8 mouse cellular contexts compared by ENCODE assay signal in genomic region chr9:66069583-66069982, GRCm38 (mm10). TPM values are rescaled to one million over a fixed set of nuclear protein-coding genes. Genes with fewer than 3 reads are reported as not detected.
DNase-seq lines count a peak whose midpoint lies in the region; ATAC-seq lines count a peak whose summit lies in the region.

TSS of gene Snx22 (minus strand) at chr9:66069719.

- H3K27me3 ChIP-seq in embryonic facial prominence, embryonic 12.5 days = peaks cover 29% of the 10 kb centered on the region
- peaks cover 18% of the 10 kb centered on the region for H3K27me3 ChIP-seq in limb, embryonic 15.5 days
- H3K27me3 ChIP-seq in midbrain, embryonic 16.5 days (ENCODE audit: control insufficient read depth, insufficient read depth, low read depth, low read length) = peaks cover 4% of the 10 kb centered on the region

- peak within 1 kb of the TSS; percentile 94 for H3K4me2 ChIP-seq in embryonic facial prominence, embryonic 12.5 days (replicated peaks)
- peak within 1 kb of the TSS; percentile 94 for H3K4me2 ChIP-seq in limb, embryonic 15.5 days
- H3K4me2 ChIP-seq in midbrain, embryonic 16.5 days (ENCODE audit: low read length) = peak within 1 kb of the TSS; percentile 83

- 0 out of 2 replicates have a peak, but pooled peaks cover 4% of the 10 kb centered on the region for H3K9me3 ChIP-seq in embryonic facial prominence, embryonic 12.5 days
- no peaks in the 10 kb centered on the region for H3K9me3 ChIP-seq in limb, embryonic 15.5 days
- no peaks in the 10 kb centered on the region for H3K9me3 ChIP-seq in midbrain, embryonic 16.5 days (replicated peaks; ENCODE audit: control insufficient read depth, low read length, poor library complexity, severe bottlenecking)

- peaks cover 24% of the 10 kb centered on the region for H3K36me3 ChIP-seq in embryonic facial prominence, embryonic 12.5 days
- H3K36me3 ChIP-seq in limb, embryonic 15.5 days = peaks cover 26% of the 10 kb centered on the region
- H3K36me3 ChIP-seq in midbrain, embryonic 16.5 days (ENCODE audit: control insufficient read depth, insufficient read depth, low read length) = peaks cover 14% of the 10 kb centered on the region

- H3K9ac ChIP-seq in embryonic facial prominence, embryonic 12.5 days = peak within 1 kb of the TSS; percentile 54
- peak within 1 kb of the TSS; percentile 33 for H3K9ac ChIP-seq in limb, embryonic 15.5 days
- peak within 1 kb of the TSS; percentile 75 for H3K9ac ChIP-seq in midbrain, embryonic 16.5 days (ENCODE audit: low read depth, low read length)

- WGBS in embryonic facial prominence, embryonic 12.5 days = under 1% methylated on average over 22 of the region's 22 CpGs
- 1% methylated on average over 22 of the region's 22 CpGs for WGBS in limb, embryonic 15.5 days
- WGBS in midbrain, embryonic 16.5 days = 2% methylated on average over 22 of the region's 22 CpGs

- peak; percentile 72; the same call in 1 of the 2 replicates for ATAC-seq in embryonic facial prominence, embryonic 12.5 days (ENCODE audit: insufficient number of reproducible peaks, insufficient read depth, low FRiP score, low TSS enrichment)
- peak; percentile 59; the same call in 1 of the 2 replicates for ATAC-seq in limb, embryonic 15.5 days (ENCODE audit: insufficient number of reproducible peaks, low FRiP score, low TSS enrichment, low read depth)
- peak; percentile 89 for ATAC-seq in midbrain, embryonic 16.5 days

- H3K4me1 ChIP-seq in embryonic facial prominence, embryonic 12.5 days = peaks cover 7% of the 10 kb centered on the region
- peaks cover 12% of the 10 kb centered on the region for H3K4me1 ChIP-seq in limb, embryonic 15.5 days
- peaks cover 9% of the 10 kb centered on the region; the same call in 1 of the 2 replicates for H3K4me1 ChIP-seq in midbrain, embryonic 16.5 days (ENCODE audit: control insufficient read depth, insufficient read depth, low read length)

- H3K4me3 ChIP-seq in embryonic facial prominence, embryonic 12.5 days = peak within 1 kb of the TSS; percentile 50
- H3K4me3 ChIP-seq in limb, embryonic 15.5 days = peak within 1 kb of the TSS; percentile 46
- H3K4me3 ChIP-seq in midbrain, embryonic 16.5 days (ENCODE audit: low read depth, low read length) = peak within 1 kb of the TSS; percentile 50

- no peak within 1 kb of the TSS for H3K27ac ChIP-seq in embryonic facial prominence, embryonic 12.5 days
- no peak within 1 kb of the TSS for H3K27ac ChIP-seq in limb, embryonic 15.5 days
- H3K27ac ChIP-seq in midbrain, embryonic 16.5 days (ENCODE audit: low read length) = no peak within 1 kb of the TSS

- peak; percentile 31 for DNase-seq in 3134 (ENCODE audit: extremely low read depth, insufficient read length, low spot score)
- peak; percentile 92 to 95 for DNase-seq in adrenal gland, postnatal 36 days
- DNase-seq in heart, adult 18-20 months = peak; percentile 84 to 85
- peak; percentile 91 for DNase-seq in kidney, adult 18-20 months
- peak; percentile 73 to 87 for DNase-seq in spleen, adult 18-20 months

RNA-seq across cellular contexts. Expression of gene Snx22, which starts in this region (rescaled TPM):
- total RNA-seq in adrenal gland, postnatal 36 days (2021) = under 1 TPM; 0.26 to 0.30 TPM
- polyA plus RNA-seq in embryonic facial prominence, embryonic 12.5 days (2016; fragmentation: Nextera tagmentation; extraction: Ambion mirVana) = 6.2 and 7.7 TPM in 2 replicates
- total RNA-seq in heart, adult 18-20 months (2021) = under 1 TPM; 0.46 to 0.50 TPM
- 2.7 and 4.5 TPM in 2 replicates for polyA plus RNA-seq in limb, embryonic 15.5 days (2015; fragmentation: Nextera tagmentation; extraction: Ambion mirVana)
- polyA plus RNA-seq in midbrain, embryonic 16.5 days (2015; fragmentation: Nextera tagmentation; extraction: Ambion mirVana) = 11.2 and 13.1 TPM in 2 replicates

Comparison
In these comparisons a context has a peak if more than half of its experiments do, and no peak if none do; other contexts are left out.
1. Peak in DNase-seq in adrenal gland, postnatal 36 days; RNA of the gene not detected or under 1 TPM.
2. Peak in DNase-seq in heart, adult 18-20 months; RNA of the gene not detected or under 1 TPM.
3. DNase-seq: peak in every context shown above with its lines; median percentile 94 in adrenal gland, postnatal 36 days; 91 in kidney, adult 18-20 months; 84 in heart, adult 18-20 months; 80 in spleen, adult 18-20 months; 31 in 3134.